ENCODE assay signal across 24 mouse cellular contexts in genomic region chr9:96592670-96593600, GRCm38 (mm10). TPM values are rescaled to one million over a fixed set of nuclear protein-coding genes. Genes with fewer than 3 reads are reported as not detected.
DNase-seq lines count a peak whose midpoint lies in the region; ATAC-seq and TF ChIP-seq lines count a peak whose summit lies in the region.
"Had no signal": no experiment of that assay in that cellular context is flagged by ENCODE, and none has a peak within 500 bp of the region (broad histone marks: within the 10 kb centered on the region; RNA-seq: fewer than 3 reads in every experiment).

No protein-coding gene starts in this region.

- H3K27ac ChIP-seq in heart, embryonic 12.5 days (ENCODE audit: poor library complexity, severe bottlenecking): no peak overlapping the region
- peak overlapping the region; percentile 56 for H3K27ac ChIP-seq in intestine, embryonic 16.5 days (ENCODE audit: low read length)
- peak overlapping the region; percentile 55; the same call in 1 of the 2 replicates for H3K27ac ChIP-seq in small intestine, adult 2 months (ENCODE audit: insufficient read depth, low read depth, low read length)
- H3K27ac ChIP-seq: embryonic facial prominence, embryonic 10.5 days; embryonic facial prominence, embryonic 13.5 days; forebrain, embryonic 12.5 days; forebrain, embryonic 15.5 days; heart, adult 2 months; heart, embryonic 10.5 days; hindbrain, embryonic 13.5 days had no signal

- no peak overlapping the region for H3K4me3 ChIP-seq in heart, embryonic 12.5 days
- no peak overlapping the region for H3K4me3 ChIP-seq in intestine, embryonic 16.5 days (ENCODE audit: low read length)
- no peak overlapping the region for H3K4me3 ChIP-seq in small intestine, adult 2 months (ENCODE audit: low read depth, low read length)
- H3K4me3 ChIP-seq: embryonic facial prominence, embryonic 10.5 days; embryonic facial prominence, embryonic 13.5 days; erythroblast, embryonic 14.5 days; forebrain, embryonic 12.5 days; forebrain, embryonic 15.5 days; heart, adult 2 months; heart, embryonic 10.5 days; hindbrain, embryonic 13.5 days had no signal

- DNase-seq in heart, adult 11 months: peak; percentile 19
- DNase-seq in layer of hippocampus, adult 8-10 months (ENCODE audit: low spot score in 2 of 2): no peak
- DNase-seq in layer of hippocampus, adult 9-11 months: no peak
- DNase-seq: adrenal gland, adult 8-10 months; adrenal gland, postnatal 25 days; cerebellum, adult 11-12 months; cerebellum, adult 8-10 months; cerebellum, postnatal 10 days; cerebellum, postnatal 36 days; embryo, embryonic 11 days; gastrocnemius, postnatal 25 days; heart, adult 2 months had no signal

- H3K36me3 ChIP-seq in heart, embryonic 12.5 days: peaks cover 43% of the 10 kb centered on the region
- H3K36me3 ChIP-seq in intestine, embryonic 16.5 days (ENCODE audit: control insufficient read depth, insufficient read depth, low read length): 0 out of 2 replicates have a peak, but pooled peaks cover 2% of the 10 kb centered on the region
- H3K36me3 ChIP-seq in small intestine, adult 2 months (ENCODE audit: control insufficient read depth, insufficient read depth, low read length): peaks cover 33% of the 10 kb centered on the region

- TF ChIP-seq POLR2A in small intestine, adult 2 months (IDR thresholded peaks at IDR 0.05; ENCODE audit: low read depth, low read length): no peak

- no peak for ATAC-seq in heart, embryonic 12.5 days (ENCODE audit: insufficient number of reproducible peaks, low FRiP score)
- ATAC-seq in intestine, embryonic 16.5 days: peak; percentile 96
- ATAC-seq: activated CD4-positive, CD25-positive, alpha-beta regulatory T cell, adult 4 months; forebrain, embryonic 15.5 days; hindbrain, embryonic 16.5 days had no signal

- no peak overlapping the region for H3K9ac ChIP-seq in heart, embryonic 12.5 days
- H3K9ac ChIP-seq in intestine, embryonic 16.5 days (ENCODE audit: low read depth, low read length): no peak overlapping the region
- H3K9ac ChIP-seq: embryonic facial prominence, embryonic 13.5 days; forebrain, embryonic 12.5 days; forebrain, embryonic 15.5 days; hindbrain, embryonic 13.5 days had no signal

- 92% methylated on average over 11 of the region's 11 CpGs for WGBS in heart, embryonic 12.5 days
- 76% methylated on average over 11 of the region's 11 CpGs for WGBS in intestine, embryonic 16.5 days
- WGBS in small intestine, adult 2 months: 36% methylated on average over 11 of the region's 11 CpGs

- no peaks in the 10 kb centered on the region for H3K9me3 ChIP-seq in heart, embryonic 12.5 days (replicated peaks)
- H3K9me3 ChIP-seq in intestine, embryonic 16.5 days (ENCODE audit: control insufficient read depth, low read length): no peaks in the 10 kb centered on the region
- H3K9me3 ChIP-seq: embryonic facial prominence, embryonic 10.5 days; embryonic facial prominence, embryonic 13.5 days; forebrain, embryonic 12.5 days; forebrain, embryonic 15.5 days; heart, embryonic 10.5 days; hindbrain, embryonic 13.5 days had no signal

- no peak for TF ChIP-seq CTCF in small intestine, adult 2 months (IDR thresholded peaks at IDR 0.05; ENCODE audit: extremely low read depth, insufficient read length, insufficient replicate concordance, low read depth, low read length)

- no peak overlapping the region for H3K4me2 ChIP-seq in heart, embryonic 12.5 days
- H3K4me2 ChIP-seq in intestine, embryonic 16.5 days (ENCODE audit: low read depth, low read length): no peak overlapping the region
- H3K4me2 ChIP-seq: embryonic facial prominence, embryonic 13.5 days; forebrain, embryonic 12.5 days; forebrain, embryonic 15.5 days; hindbrain, embryonic 13.5 days had no signal

- H3K4me1 ChIP-seq in heart, embryonic 12.5 days (replicated peaks): peaks cover 5% of the 10 kb centered on the region; the same call in 1 of the 2 replicates
- 0 out of 2 replicates have a peak, but pooled peaks cover 2% of the 10 kb centered on the region for H3K4me1 ChIP-seq in intestine, embryonic 16.5 days (ENCODE audit: control insufficient read depth, insufficient read depth, low read length)
- no peaks in the 10 kb centered on the region; the same call in 1 of the 2 replicates for H3K4me1 ChIP-seq in small intestine, adult 2 months (ENCODE audit: control insufficient read depth, insufficient read depth, insufficient read length, low read length)
- H3K4me1 ChIP-seq: embryonic facial prominence, embryonic 10.5 days; embryonic facial prominence, embryonic 13.5 days; forebrain, embryonic 12.5 days; forebrain, embryonic 15.5 days; hindbrain, embryonic 13.5 days had no signal

- no peaks in the 10 kb centered on the region for H3K27me3 ChIP-seq in heart, embryonic 12.5 days (replicated peaks)
- no peaks in the 10 kb centered on the region for H3K27me3 ChIP-seq in intestine, embryonic 16.5 days (replicated peaks; ENCODE audit: control insufficient read depth, insufficient read depth, low read length)
- H3K27me3 ChIP-seq in small intestine, adult 2 months (ENCODE audit: control insufficient read depth, insufficient read depth, low read length): no peaks in the 10 kb centered on the region
- H3K27me3 ChIP-seq: embryonic facial prominence, embryonic 13.5 days; forebrain, embryonic 12.5 days; forebrain, embryonic 15.5 days; hindbrain, embryonic 13.5 days had no signal

RNA-seq across cellular contexts. Expression of gene Rasa2, which starts 38.5 kb away (rescaled TPM):
- 16.1 and 17.6 TPM in 2 replicates for polyA plus RNA-seq in heart, embryonic 12.5 days (2016; fragmentation: Nextera tagmentation; extraction: Ambion mirVana)
- polyA plus RNA-seq in intestine, embryonic 16.5 days (2015; fragmentation: Nextera tagmentation; extraction: Ambion mirVana): 13.7 and 15.3 TPM in 2 replicates
- 0.98 and 2.6 TPM in 2 replicates for polyA plus RNA-seq in small intestine, adult 2 months (2012; rRNA removed)
- 10 to 100 TPM; 31.5 to 38.3 (median 36.4) TPM for total RNA-seq in layer of hippocampus, adult 8-10 months (2022)
- polyA plus RNA-seq: erythroblast, embryonic 14.5 days had no signal
